Mouse (Mus musculus) intestine, embryonic 15.5 days (tissue): ENCODE measurements at regions not wholly inside any gene's neighbourhood (a gene's known extent, or its start where the extent isn't known, plus 50 kb on each side); places are given as distances from the start of the nearest gene placed in this dataset.

Source experiments
- ATAC-seq: fragments of 200-750 bp; cut with Nextera tagmentation; 2 replicates; pipeline ENCODE4 v1.8.0; 2017; ENCODE audit warnings: moderate TSS enrichment, moderate library complexity
- H3K27ac ChIP-seq: fragments of 300-500 bp; sonication (generic); 2 replicates; pipeline ENCODE4 v1.5.1; 2015; ENCODE audit warnings: mild to moderate bottlenecking, inconsistent platforms
- H3K27me3 ChIP-seq: fragments of 300-500 bp; sonication (generic); replicated peaks from 2 replicates; pipeline ENCODE4 v1.6.1; 2015; ENCODE audit warnings: inconsistent platforms
- H3K36me3 ChIP-seq: fragments of 300-500 bp; sonication (generic); 2 replicates; pipeline ENCODE4 v1.6.1; 2015; ENCODE audit warnings: inconsistent platforms
- H3K4me1 ChIP-seq: fragments of 300-500 bp; sonication (generic); replicated peaks from 2 replicates; pipeline ENCODE4 v1.6.1; 2015; ENCODE audit warnings: inconsistent platforms
- H3K4me2 ChIP-seq: fragments of 300-500 bp; sonication (generic); replicated peaks from 2 replicates; pipeline ENCODE4 v1.6.1; 2015; ENCODE audit warnings: mild to moderate bottlenecking, inconsistent platforms
- H3K4me3 ChIP-seq: fragments of 300-500 bp; sonication (generic); replicated peaks from 2 replicates; pipeline ENCODE4 v1.5.1; 2015; ENCODE audit warnings: inconsistent platforms
- H3K9ac ChIP-seq: fragments of 300-500 bp; sonication (generic); 2 replicates; pipeline ENCODE4 v1.6.1; 2015; ENCODE audit warnings: inconsistent platforms
- H3K9me3 ChIP-seq: fragments of 300-500 bp; sonication (generic); 2 replicates; pipeline ENCODE4 v1.6.1; 2016; ENCODE audit warnings: inconsistent platforms
- WGBS: fragments of 180-500 bp; shearing (Covaris S2); methylation state at CpG from one replicate; pipeline ENCODE4 v1.1.7; 2015; 5-methylcytosine and 5-hydroxymethylcytosine counted together

DNA sequence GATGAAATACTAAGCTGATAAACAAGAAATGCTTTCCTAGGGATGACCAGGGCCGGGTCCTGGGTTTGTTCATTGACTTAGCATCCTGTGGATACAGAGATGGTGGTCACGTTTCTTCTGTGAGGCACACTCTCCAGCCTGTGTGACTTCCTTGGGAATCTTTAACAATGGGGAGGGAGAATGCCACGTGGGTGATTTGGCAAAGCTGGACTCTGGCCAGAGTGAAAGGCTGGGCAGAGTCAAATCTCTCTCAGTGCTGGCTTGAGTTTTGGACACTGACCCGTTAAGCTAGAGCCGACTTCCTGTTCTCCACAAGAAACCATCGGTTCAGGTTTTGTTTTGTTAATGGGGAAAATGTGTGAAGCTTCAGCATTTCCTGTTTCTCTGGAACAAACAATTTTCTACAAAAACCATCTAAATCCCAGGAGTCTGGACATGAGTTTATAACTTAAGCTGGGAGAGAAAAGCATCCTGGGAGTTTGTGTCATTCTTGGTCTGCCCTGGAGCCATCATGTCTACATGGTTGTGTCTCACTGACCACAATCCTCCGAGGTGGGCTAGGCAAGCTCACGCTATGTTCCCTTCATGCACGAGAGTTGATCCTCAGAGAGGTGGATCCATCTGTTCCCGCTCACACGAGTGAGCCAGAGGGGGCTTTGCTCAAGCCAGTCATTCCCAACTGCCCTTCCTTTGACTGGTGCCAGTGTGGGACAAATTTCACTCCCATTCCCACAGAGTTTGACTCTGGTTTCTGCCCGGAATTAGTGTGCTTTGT, 190.0 kb downstream of the Pten start:
- WGBS = 80% methylated on average over 12 of the region's 12 CpGs
- ATAC-seq = no peak
- Histone ChIP-seq H3K9me3 (no peaks in the 10 kb centered on the region), H3K36me3 (no peaks in the 10 kb centered on the region), H3K9ac (no peak overlapping the region), H3K27me3 (no peaks in the 10 kb centered on the region), H3K4me1 (no peaks in the 10 kb centered on the region), H3K4me3 (no peak overlapping the region), H3K4me2 (no peak overlapping the region), H3K27ac (no peak overlapping the region)

DNA sequence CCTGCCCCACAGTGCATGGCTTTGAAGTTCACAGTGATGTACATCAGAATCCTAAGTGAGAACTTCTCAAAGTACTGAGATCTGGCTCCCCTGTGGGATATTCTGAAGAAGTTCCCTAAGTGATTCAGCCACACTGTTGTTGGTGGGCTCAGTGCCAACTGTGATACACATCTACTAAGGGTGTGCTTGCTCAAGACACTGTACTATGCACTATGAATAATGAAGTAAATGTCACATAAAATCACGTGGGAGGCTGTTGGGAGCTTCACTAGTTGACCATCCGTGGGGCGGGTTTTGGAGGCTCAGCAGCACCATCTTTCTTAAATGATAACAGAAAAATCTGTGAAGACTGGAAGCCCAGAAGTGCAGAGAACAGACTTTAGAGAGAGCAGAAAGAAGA, 193.0 kb downstream of the Pten start:
- 80% methylated on average over 3 of the region's 3 CpGs for WGBS
- no peak for ATAC-seq
- Histone ChIP-seq H3K9me3 (no peaks in the 10 kb centered on the region), H3K27me3 (no peaks in the 10 kb centered on the region), H3K36me3 (no peaks in the 10 kb centered on the region), H3K4me3 (no peak overlapping the region), H3K4me1 (no peaks in the 10 kb centered on the region), H3K27ac (no peak overlapping the region), H3K4me2 (no peak overlapping the region), H3K9ac (no peak overlapping the region)

DNA sequence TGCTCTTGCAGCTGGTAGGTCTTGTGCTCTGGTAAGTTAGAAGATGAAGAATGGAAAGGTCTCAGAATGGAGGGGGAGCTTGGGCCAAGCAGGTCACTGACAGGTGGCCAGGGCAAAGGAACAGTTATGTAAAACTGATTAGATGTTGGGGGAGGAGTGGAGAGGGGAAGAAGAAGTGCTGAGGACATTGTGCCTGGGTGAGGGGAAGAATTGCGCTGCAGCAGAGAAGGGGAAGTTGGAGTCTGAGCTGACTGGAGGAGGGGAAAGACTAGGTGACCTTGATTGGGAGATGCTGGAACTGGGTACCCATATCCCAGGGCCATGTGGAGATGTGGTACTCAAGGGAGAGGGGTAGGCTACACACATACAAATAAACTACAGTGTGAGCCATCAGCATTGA, 193.5 kb downstream of the Pten start:
- ATAC-seq = no peak
- H3K9ac ChIP-seq = no peak overlapping the region
- H3K4me1 ChIP-seq = no peaks in the 10 kb centered on the region
- no peaks in the 10 kb centered on the region for H3K36me3 ChIP-seq
- H3K4me3 ChIP-seq = no peak overlapping the region
- no peak overlapping the region for H3K27ac ChIP-seq
- no peaks in the 10 kb centered on the region for H3K27me3 ChIP-seq
- H3K4me2 ChIP-seq = no peak overlapping the region
- WGBS = 84% methylated on average over 1 of the region's 1 CpGs
- no peaks in the 10 kb centered on the region for H3K9me3 ChIP-seq

DNA sequence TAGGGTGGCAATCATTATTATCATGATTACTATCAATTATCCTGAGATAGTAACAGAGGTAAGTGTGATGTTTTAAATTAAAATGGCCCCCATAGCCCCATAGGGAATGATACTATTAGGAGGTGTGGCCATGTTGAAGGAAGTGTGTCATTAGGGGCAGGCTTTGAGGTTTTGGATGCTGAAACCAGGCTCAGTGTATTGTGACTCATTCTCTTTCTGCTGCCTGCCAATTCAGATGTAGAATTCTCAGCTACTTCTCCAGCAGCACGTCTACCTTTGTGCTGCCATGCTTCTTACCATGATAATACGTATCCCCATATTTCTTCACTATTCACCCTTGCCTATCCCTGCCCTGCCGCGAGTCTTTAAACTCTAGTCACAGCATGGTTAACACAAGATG, 195.1 kb downstream of the Pten start:
- no peaks in the 10 kb centered on the region for H3K9me3 ChIP-seq
- 88% methylated on average over 4 of the region's 4 CpGs for WGBS
- no peaks in the 10 kb centered on the region for H3K27me3 ChIP-seq
- H3K4me3 ChIP-seq = no peak overlapping the region
- H3K27ac ChIP-seq = no peak overlapping the region
- 0 out of 2 replicates have a peak, but pooled peaks cover 8% of the 10 kb centered on the region for H3K4me1 ChIP-seq
- H3K9ac ChIP-seq = no peak overlapping the region
- H3K4me2 ChIP-seq = no peak overlapping the region
- no peaks in the 10 kb centered on the region for H3K36me3 ChIP-seq
- no peak for ATAC-seq

DNA sequence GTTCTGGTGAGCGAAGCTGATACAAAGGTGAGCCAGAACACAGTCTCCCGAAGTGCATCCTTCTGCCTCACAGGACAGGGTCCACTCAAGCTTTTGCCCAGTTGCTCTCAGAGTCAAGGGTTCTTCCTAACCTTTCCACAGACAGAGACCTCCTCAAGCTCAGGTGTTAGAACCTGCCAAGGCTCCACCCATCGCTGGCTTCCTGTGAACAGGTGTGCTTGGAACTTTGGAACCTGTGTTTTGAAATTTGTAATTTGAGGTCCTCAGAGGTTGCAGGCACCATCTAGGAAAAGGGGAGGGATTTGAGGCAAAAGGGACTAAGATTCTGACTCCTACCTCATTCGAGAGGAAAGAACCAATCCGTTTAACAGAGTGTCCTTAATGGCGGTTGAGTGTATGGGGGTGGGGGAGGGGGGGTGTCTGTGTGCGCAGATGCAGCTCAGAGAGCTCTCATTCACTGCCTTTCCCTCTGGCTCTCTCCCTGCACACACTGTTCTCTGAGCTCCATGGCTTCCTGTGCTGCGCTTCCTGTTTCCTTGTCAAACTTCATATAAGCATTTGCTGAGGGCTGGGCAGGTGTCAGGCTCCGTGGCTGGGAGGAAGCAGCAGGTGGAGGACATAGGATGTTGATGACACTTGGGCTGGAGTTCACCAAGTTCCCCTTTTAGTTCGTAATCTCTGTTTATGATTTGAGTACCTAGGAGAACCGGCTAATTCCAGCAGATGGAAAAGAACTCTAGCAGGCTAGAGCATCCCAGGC, 195.8 kb downstream of the Pten start:
- no peak overlapping the region for H3K4me3 ChIP-seq
- 0 out of 2 replicates have a peak, but pooled peaks cover 8% of the 10 kb centered on the region for H3K4me1 ChIP-seq
- no peaks in the 10 kb centered on the region for H3K9me3 ChIP-seq
- 61% methylated on average over 11 of the region's 11 CpGs for WGBS
- H3K27me3 ChIP-seq = no peaks in the 10 kb centered on the region
- no peak overlapping the region for H3K9ac ChIP-seq
- H3K4me2 ChIP-seq = no peak overlapping the region
- no peak overlapping the region for H3K27ac ChIP-seq
- no peak for ATAC-seq
- no peaks in the 10 kb centered on the region for H3K36me3 ChIP-seq

DNA sequence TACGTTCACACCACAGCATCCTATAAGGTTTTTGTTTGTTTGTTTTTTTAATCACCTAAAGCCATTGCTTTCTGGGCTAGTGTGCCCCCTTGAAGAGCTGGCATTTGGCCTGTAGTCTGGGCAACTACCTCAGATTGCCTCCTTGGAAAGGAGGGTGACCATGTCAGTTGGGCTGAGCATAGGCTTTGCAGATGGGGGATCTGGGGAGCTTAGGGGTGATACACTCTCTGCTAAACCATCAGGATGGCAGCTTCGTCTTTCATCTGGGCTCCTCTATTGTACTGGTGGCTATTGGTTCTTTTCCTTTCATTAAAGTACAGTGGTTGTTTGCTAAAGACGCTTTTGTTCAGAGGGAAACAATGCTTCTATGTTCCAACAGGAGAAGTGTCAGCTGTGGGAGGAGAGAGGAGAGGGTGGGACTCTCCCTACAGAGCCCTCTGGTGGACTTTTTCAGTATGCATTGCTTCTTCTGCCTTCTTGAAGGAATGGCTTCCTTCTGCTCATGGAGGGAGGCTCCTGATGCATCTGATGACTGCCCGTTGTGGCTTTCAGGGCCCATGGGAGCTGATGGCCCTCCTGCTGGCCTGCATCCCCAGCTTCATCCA, 196.8 kb downstream of the Pten start:
- no peak overlapping the region for H3K9ac ChIP-seq
- H3K27me3 ChIP-seq = no peaks in the 10 kb centered on the region
- H3K4me3 ChIP-seq = no peak overlapping the region
- H3K4me2 ChIP-seq = no peak overlapping the region
- ATAC-seq = no peak
- 0 out of 2 replicates have a peak, but pooled peaks cover 8% of the 10 kb centered on the region for H3K4me1 ChIP-seq
- no peaks in the 10 kb centered on the region for H3K36me3 ChIP-seq
- H3K27ac ChIP-seq = no peak overlapping the region
- no peaks in the 10 kb centered on the region for H3K9me3 ChIP-seq
- 46% methylated on average over 4 of the region's 4 CpGs for whole genome bisulfite sequencing

DNA sequence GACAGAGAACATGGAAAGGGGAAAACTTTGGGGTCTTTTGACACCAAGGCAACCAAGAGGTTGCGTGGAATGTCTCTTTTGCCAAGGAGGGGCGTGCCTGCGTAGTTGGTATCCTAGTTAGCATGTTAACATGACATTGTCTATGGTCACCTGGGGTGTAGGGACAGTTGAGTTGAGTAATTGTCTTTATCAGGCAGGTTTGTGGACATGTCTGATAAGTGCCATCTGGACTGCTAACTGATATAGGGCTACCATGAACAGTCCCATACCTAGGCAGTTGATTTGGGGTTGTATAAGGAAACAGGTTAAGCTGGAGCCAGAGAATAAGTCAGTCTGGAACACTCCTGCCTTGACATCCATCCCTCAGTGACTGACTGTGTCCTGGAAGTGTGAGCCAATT, 197.6 kb downstream of the Pten start:
- no peaks in the 10 kb centered on the region for H3K27me3 ChIP-seq
- no peaks in the 10 kb centered on the region for H3K36me3 ChIP-seq
- H3K4me2 ChIP-seq = no peak overlapping the region
- WGBS = over 99% methylated on average over 3 of the region's 3 CpGs
- H3K27ac ChIP-seq = no peak overlapping the region
- no peak overlapping the region for H3K4me3 ChIP-seq
- no peak overlapping the region for H3K9ac ChIP-seq
- H3K9me3 ChIP-seq = no peaks in the 10 kb centered on the region
- 0 out of 2 replicates have a peak, but pooled peaks cover 8% of the 10 kb centered on the region for H3K4me1 ChIP-seq
- no peak for ATAC-seq

DNA sequence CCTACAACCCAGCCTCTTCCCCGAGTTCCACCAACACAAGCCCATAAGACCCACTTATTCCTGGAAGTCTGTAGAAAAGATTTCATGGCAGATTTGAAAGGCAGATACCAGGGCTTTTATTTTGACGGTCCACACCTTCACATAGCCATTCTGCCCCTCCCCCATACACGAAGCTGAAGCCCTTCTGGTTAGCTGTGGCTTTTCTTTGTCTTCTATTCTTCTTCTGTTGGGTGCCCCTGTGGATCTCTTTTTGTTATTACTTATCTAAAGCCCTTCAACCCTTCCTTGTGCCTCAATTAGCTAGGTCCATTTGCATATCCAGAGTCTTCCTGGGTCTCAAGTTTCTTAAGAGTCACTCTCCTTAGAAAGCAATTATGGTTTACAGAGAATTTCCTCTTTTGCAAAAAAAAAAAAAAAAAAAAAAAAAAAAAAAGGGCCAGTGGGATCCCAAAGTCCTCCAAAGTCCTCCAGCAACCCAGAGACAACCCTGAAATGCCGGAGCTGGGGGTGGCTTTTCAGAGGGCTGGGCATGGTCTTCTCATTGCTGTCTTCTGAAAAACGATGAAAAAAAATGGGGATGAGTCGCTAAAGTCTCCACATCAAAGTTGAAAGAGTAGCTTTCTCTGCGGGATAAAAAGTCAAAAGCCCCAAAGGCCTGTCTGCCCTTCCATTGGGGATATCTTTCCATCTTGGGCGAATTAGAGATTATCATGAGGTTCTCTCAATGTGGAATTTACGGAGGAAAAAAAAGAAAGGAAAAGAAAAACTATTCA, 199.0 kb downstream of the Pten start:
- ATAC-seq = no peak
- Histone ChIP-seq H3K4me1 (peaks cover 8% of the 10 kb centered on the region; the same call in 1 of the 2 replicates), H3K36me3 (no peaks in the 10 kb centered on the region), H3K9ac (0 out of 2 replicates have a peak overlapping the region, but pooled peaks have one; percentile 9), H3K4me2 (peak overlapping the region; percentile 55), H3K4me3 (peak overlapping the region; percentile 18), H3K9me3 (no peaks in the 10 kb centered on the region), H3K27ac (no peak overlapping the region), H3K27me3 (no peaks in the 10 kb centered on the region)
- WGBS = 17% methylated on average over 9 of the region's 9 CpGs

DNA sequence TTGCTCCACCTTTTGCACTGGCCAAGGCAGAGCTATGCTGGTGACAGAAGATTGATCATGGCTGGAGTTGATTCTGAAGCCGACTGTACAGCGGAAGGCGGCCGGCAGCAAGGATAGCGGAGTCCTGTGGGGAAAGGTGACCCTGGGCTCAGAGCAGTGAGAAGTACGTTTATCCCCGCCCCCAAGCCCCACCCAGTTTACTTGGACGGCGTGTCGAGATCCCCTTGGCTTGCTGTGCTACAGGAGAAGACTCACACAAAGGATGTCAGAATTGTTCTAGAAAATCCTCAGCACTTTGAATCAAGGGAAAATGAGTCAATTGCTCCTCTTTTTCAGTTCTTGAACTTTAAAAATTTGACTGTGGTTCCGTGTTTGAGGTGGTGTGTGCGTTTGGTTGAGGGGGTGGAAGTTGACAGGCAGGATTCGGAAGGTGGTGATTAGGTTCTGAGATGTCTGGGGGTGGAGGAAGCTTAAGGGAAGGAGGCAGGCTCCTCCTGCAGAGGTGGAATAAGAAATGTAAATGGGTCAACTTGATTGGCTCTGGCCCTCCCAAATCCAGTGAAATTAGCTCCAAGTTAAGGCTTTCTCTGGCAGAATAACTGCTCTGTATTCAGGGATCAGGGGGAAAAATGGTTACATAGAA, 199.7 kb downstream of the Pten start:
- peak overlapping the region; percentile 18 for H3K4me3 ChIP-seq
- H3K27me3 ChIP-seq = no peaks in the 10 kb centered on the region
- WGBS = 8% methylated on average over 13 of the region's 13 CpGs
- no peak overlapping the region for H3K27ac ChIP-seq
- H3K4me1 ChIP-seq = peaks cover 8% of the 10 kb centered on the region; the same call in 1 of the 2 replicates
- H3K9me3 ChIP-seq = no peaks in the 10 kb centered on the region
- no peaks in the 10 kb centered on the region for H3K36me3 ChIP-seq
- H3K4me2 ChIP-seq = peak overlapping the region; percentile 55
- ATAC-seq = 0 out of 2 replicates have a peak, but pooled peaks have one; percentile 17
- 0 out of 2 replicates have a peak overlapping the region, but pooled peaks have one; percentile 9 for H3K9ac ChIP-seq

DNA sequence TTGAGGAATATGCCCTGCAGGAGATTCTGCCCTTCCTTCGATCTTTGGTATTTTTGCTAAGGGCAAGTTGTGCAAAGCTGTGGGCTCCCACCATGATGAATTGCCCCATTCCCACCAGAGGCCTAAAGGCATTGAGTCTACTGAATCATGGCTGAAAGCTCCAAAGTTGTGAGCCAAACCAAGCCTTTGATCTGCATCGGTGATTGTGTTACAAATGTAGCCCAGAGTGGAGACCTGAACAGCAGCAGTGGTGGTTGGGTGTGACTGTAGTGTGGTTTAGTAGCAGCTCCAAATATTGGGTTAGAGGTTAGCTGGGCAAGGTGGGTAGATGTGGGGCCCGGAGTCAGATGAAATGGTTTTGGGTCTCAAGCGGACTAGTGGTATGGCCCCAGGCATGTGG, 201.0 kb downstream of the Pten start:
- no peak overlapping the region for H3K4me2 ChIP-seq
- 93% methylated on average over 4 of the region's 4 CpGs for WGBS
- H3K36me3 ChIP-seq = no peaks in the 10 kb centered on the region
- no peak for ATAC-seq
- H3K9me3 ChIP-seq = no peaks in the 10 kb centered on the region
- no peak overlapping the region for H3K4me3 ChIP-seq
- no peak overlapping the region for H3K27ac ChIP-seq
- no peak overlapping the region for H3K9ac ChIP-seq
- H3K4me1 ChIP-seq = peaks cover 8% of the 10 kb centered on the region; the same call in 1 of the 2 replicates
- no peaks in the 10 kb centered on the region for H3K27me3 ChIP-seq

DNA sequence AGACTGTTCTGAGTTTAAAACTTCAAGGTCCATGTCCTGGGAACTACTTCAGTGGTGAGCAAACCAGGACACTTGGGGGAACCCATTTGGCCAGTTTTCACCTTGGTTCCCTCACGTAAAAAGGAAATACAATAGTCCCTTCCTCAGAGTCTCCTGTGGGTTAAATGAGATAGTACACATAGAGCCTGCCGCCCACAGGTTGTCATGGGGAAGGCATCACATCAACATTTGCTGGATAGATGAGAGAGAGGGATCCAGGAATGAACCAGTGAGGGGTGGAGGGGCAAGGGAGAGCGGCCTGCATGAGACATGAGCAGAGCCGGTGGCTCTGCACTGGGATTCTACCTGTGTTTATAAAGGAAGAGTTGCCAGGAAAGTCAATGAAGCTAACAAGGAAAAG, 201.5 kb downstream of the Pten start:
- H3K4me1 ChIP-seq = peaks cover 8% of the 10 kb centered on the region; the same call in 1 of the 2 replicates
- no peak for ATAC-seq
- no peak overlapping the region for H3K9ac ChIP-seq
- no peaks in the 10 kb centered on the region for H3K36me3 ChIP-seq
- WGBS = 90% methylated on average over 4 of the region's 4 CpGs
- H3K9me3 ChIP-seq = no peaks in the 10 kb centered on the region
- no peak overlapping the region for H3K27ac ChIP-seq
- H3K27me3 ChIP-seq = no peaks in the 10 kb centered on the region
- H3K4me3 ChIP-seq = no peak overlapping the region
- no peak overlapping the region for H3K4me2 ChIP-seq
